Mouse (Mus musculus): ENCODE data around the gene Rbmxl2. TPM values are rescaled to one million over a fixed set of nuclear protein-coding genes. Genes with fewer than 3 reads are reported as not detected.
A peak's percentile ranks its signal among the peaks of the same experiment; 100 is the strongest.

Rbmxl2 gene
- total and polyA plus RNA-seq, 2 experiments from 2014 or later: not detected

DNA sequence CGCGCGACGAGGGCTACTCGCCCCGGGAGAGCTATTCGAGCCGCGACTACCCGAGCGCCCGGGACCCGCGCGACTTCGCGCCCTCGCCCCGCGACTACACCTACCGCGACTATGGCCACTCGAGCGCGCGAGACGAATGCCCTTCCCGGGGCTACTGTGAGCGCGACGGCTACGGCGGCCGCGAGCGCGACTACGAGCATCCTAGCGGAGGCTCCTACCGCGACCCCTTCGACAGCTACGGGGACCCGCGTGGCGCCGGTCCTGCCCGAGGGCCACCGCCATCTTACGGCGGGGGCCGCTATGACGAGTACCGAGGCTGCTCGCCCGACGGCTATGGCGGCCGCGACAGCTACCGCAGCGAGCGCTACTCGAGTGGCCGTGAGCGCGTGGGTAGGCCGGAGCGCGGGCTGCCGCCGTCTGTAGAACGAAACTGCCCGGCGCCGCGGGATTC, 906 bp downstream of the Rbmxl2 start:
- H3K9me3 ChIP-seq (replicated peaks; ENCODE audit: control insufficient read depth, low read length): peaks cover 17% of the 10 kb centered on the region
- ATAC-seq (ENCODE audit: insufficient read depth, low read depth): no peak
- no peak overlapping the region for H3K27ac ChIP-seq (ENCODE audit: low read depth)
- peaks cover 37% of the 10 kb centered on the region for H3K27me3 ChIP-seq (ENCODE audit: control insufficient read depth, insufficient read depth, low read length)
- H3K4me2 ChIP-seq (ENCODE audit: low read depth, low read length): no peak overlapping the region
- H3K9ac ChIP-seq (replicated peaks; ENCODE audit: low read depth, low read length): no peak overlapping the region
- WGBS: 21% methylated on average over 51 of the region's 77 CpGs
- peak overlapping the region; percentile 16; the same call in 1 of the 2 replicates for H3K4me3 ChIP-seq (ENCODE audit: low read depth, low read length)
- no peak for TF ChIP-seq CTCF (IDR thresholded peaks at IDR 0.05; ENCODE audit: low read depth)
- TF ChIP-seq EP300 (IDR thresholded peaks at IDR 0.05; ENCODE audit: low read depth): no peak
- H3K4me1 ChIP-seq (ENCODE audit: control insufficient read depth, insufficient read depth): no peaks in the 10 kb centered on the region
- no peak for DNase-seq (ENCODE audit: low spot score)
- H3K36me3 ChIP-seq (replicated peaks; ENCODE audit: control insufficient read depth, insufficient read depth, low read length): no peaks in the 10 kb centered on the region

GRCm38 (mm10) chr7:107215723-107216122, 6.5 kb downstream of the Rbmxl2 start:
- Histone ChIP-seq H3K9me3 (replicated peaks; ENCODE audit: control insufficient read depth, low read length) (no peaks in the 10 kb centered on the region), H3K4me1 (ENCODE audit: control insufficient read depth, insufficient read depth) (no peaks in the 10 kb centered on the region), H3K36me3 (replicated peaks; ENCODE audit: control insufficient read depth, insufficient read depth, low read length) (no peaks in the 10 kb centered on the region), H3K4me2 (ENCODE audit: low read depth, low read length) (no peak overlapping the region), H3K9ac (replicated peaks; ENCODE audit: low read depth, low read length) (no peak overlapping the region), H3K27me3 (ENCODE audit: control insufficient read depth, insufficient read depth, low read length) (peaks cover 11% of the 10 kb centered on the region), H3K27ac (ENCODE audit: low read depth) (no peak overlapping the region), H3K4me3 (ENCODE audit: low read depth, low read length) (no peak overlapping the region)
- no peak for DNase-seq (ENCODE audit: low spot score)
- TF ChIP-seq EP300 (IDR thresholded peaks at IDR 0.05; ENCODE audit: low read depth): no peak
- TF ChIP-seq CTCF (IDR thresholded peaks at IDR 0.05; ENCODE audit: low read depth): peak; percentile 51
- ATAC-seq (ENCODE audit: insufficient read depth, low read depth): no peak

DNA sequence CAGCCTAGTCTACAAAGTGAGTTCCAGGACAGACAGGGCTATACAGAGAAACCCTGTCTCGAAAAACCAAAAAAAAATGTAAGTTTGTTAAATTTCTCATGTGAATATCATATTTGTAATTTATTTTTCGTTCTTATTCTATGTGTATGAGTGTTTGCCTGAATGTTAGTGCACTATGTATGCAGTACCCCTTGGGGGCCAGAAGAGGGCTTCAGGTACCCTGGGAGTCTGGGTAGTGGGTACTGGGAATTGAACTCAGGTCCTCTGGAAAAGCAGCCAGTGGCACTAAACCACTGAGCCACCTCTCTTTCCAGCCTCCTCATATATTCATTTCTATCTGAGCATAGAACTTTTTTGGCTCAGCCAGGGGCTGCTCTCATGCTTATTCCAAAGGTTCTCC, 7.6 kb downstream of the Rbmxl2 start:
- Histone ChIP-seq H3K27ac (ENCODE audit: low read depth) (no peak overlapping the region), H3K9me3 (replicated peaks; ENCODE audit: control insufficient read depth, low read length) (no peaks in the 10 kb centered on the region), H3K36me3 (replicated peaks; ENCODE audit: control insufficient read depth, insufficient read depth, low read length) (no peaks in the 10 kb centered on the region), H3K4me2 (ENCODE audit: low read depth, low read length) (no peak overlapping the region), H3K9ac (replicated peaks; ENCODE audit: low read depth, low read length) (no peak overlapping the region), H3K4me1 (ENCODE audit: control insufficient read depth, insufficient read depth) (no peaks in the 10 kb centered on the region), H3K4me3 (ENCODE audit: low read depth, low read length) (no peak overlapping the region), H3K27me3 (ENCODE audit: control insufficient read depth, insufficient read depth, low read length) (no peaks in the 10 kb centered on the region)
- TF ChIP-seq EP300 (IDR thresholded peaks at IDR 0.05; ENCODE audit: low read depth) (no peak), CTCF (IDR thresholded peaks at IDR 0.05; ENCODE audit: low read depth) (no peak)
- WGBS: 59% methylated on average over 2 of the region's 2 CpGs
- ATAC-seq (ENCODE audit: insufficient read depth, low read depth): no peak
- no peak for DNase-seq (ENCODE audit: low spot score)

DNA sequence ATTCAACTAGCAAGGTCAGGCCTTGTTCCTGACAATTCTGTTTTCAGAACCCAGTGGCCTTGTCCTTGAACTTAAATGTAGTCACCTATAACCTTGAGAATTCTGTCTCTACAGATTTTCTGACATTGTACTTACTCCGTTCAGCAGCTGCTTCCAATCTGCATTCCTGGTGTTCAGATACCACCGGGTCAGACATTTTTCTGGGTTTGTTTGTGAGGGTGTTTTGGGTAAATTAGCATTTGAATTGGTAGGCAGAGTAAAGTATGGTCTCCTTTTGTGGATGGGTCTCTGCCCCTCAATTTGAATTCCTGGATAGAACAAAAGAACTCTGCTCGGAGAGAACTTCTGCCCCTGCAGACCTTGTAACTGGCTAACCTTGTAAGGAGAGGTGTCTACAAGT, 27.6 kb downstream of the Rbmxl2 start:
- no peaks in the 10 kb centered on the region for H3K27me3 ChIP-seq (ENCODE audit: control insufficient read depth, insufficient read depth, low read length)
- DNase-seq (ENCODE audit: low spot score) (no peak), ATAC-seq (ENCODE audit: insufficient read depth, low read depth) (no peak)
- H3K9me3 ChIP-seq (replicated peaks; ENCODE audit: control insufficient read depth, low read length): no peaks in the 10 kb centered on the region
- no peak overlapping the region for H3K9ac ChIP-seq (replicated peaks; ENCODE audit: low read depth, low read length)
- TF ChIP-seq CTCF (IDR thresholded peaks at IDR 0.05; ENCODE audit: low read depth): no peak
- H3K4me2 ChIP-seq (ENCODE audit: low read depth, low read length): no peak overlapping the region
- no peak overlapping the region for H3K27ac ChIP-seq (ENCODE audit: low read depth)
- no peaks in the 10 kb centered on the region for H3K4me1 ChIP-seq (ENCODE audit: control insufficient read depth, insufficient read depth)
- H3K36me3 ChIP-seq (replicated peaks; ENCODE audit: control insufficient read depth, insufficient read depth, low read length): no peaks in the 10 kb centered on the region
- H3K4me3 ChIP-seq (ENCODE audit: low read depth, low read length): no peak overlapping the region
- 55% methylated on average over 3 of the region's 3 CpGs for WGBS

DNA sequence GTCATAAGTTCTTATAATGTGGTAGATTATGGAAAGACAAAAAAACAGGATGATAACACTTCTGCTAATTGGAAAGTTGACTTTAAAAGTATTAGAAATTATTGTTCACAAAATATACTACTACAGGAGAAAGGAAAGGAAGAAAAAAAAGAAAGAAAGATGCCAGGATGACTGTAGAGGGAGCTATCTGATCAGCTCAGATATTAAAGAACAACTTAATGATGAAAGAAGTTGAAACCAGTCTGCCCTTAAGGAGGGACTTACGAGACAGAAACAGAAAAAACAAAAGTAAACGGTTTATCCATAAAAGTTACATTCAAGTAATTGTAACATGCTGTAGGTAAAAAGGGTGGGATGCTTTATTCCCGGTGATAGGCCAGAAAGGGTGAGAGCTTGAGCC, 28.3 kb downstream of the Rbmxl2 start:
- Histone ChIP-seq H3K36me3 (replicated peaks; ENCODE audit: control insufficient read depth, insufficient read depth, low read length) (no peaks in the 10 kb centered on the region), H3K4me1 (ENCODE audit: control insufficient read depth, insufficient read depth) (no peaks in the 10 kb centered on the region), H3K4me2 (ENCODE audit: low read depth, low read length) (no peak overlapping the region), H3K27ac (ENCODE audit: low read depth) (no peak overlapping the region), H3K9me3 (replicated peaks; ENCODE audit: control insufficient read depth, low read length) (no peaks in the 10 kb centered on the region), H3K9ac (replicated peaks; ENCODE audit: low read depth, low read length) (no peak overlapping the region), H3K4me3 (ENCODE audit: low read depth, low read length) (no peak overlapping the region), H3K27me3 (ENCODE audit: control insufficient read depth, insufficient read depth, low read length) (no peaks in the 10 kb centered on the region)
- WGBS: 53% methylated on average over 3 of the region's 3 CpGs
- ATAC-seq (ENCODE audit: insufficient read depth, low read depth) (no peak), DNase-seq (ENCODE audit: low spot score) (no peak)
- TF ChIP-seq EP300 (IDR thresholded peaks at IDR 0.05; ENCODE audit: low read depth) (no peak), CTCF (IDR thresholded peaks at IDR 0.05; ENCODE audit: low read depth) (no peak)

GRCm38 (mm10) chr7:107241371-107241883, 32.2 kb downstream of the Rbmxl2 start:
- no peak overlapping the region for H3K27ac ChIP-seq (ENCODE audit: low read depth)
- no peaks in the 10 kb centered on the region for H3K4me1 ChIP-seq (ENCODE audit: control insufficient read depth, insufficient read depth)
- no peak overlapping the region for H3K4me3 ChIP-seq (ENCODE audit: low read depth, low read length)
- no peaks in the 10 kb centered on the region for H3K9me3 ChIP-seq (replicated peaks; ENCODE audit: control insufficient read depth, low read length)
- no peak for DNase-seq (ENCODE audit: low spot score)
- H3K27me3 ChIP-seq (ENCODE audit: control insufficient read depth, insufficient read depth, low read length): no peaks in the 10 kb centered on the region
- TF ChIP-seq CTCF (IDR thresholded peaks at IDR 0.05; ENCODE audit: low read depth) (no peak), EP300 (IDR thresholded peaks at IDR 0.05; ENCODE audit: low read depth) (no peak)
- no peak for ATAC-seq (ENCODE audit: insufficient read depth, low read depth)
- no peaks in the 10 kb centered on the region for H3K36me3 ChIP-seq (replicated peaks; ENCODE audit: control insufficient read depth, insufficient read depth, low read length)
- no peak overlapping the region for H3K9ac ChIP-seq (replicated peaks; ENCODE audit: low read depth, low read length)
- WGBS: 67% methylated on average over 5 of the region's 5 CpGs
- no peak overlapping the region for H3K4me2 ChIP-seq (ENCODE audit: low read depth, low read length)
